Mouse (Mus musculus) erythroblast, embryonic 14.5 days (primary cell): ENCODE data around the gene Bglap.

Source experiments
- GATA1 ChIP-seq: IDR thresholded peaks from 2 replicates; pipeline ENCODE4 v1.6.1; 2012; ENCODE audit warnings: low read length, inconsistent platforms, mixed read lengths
- TAL1 ChIP-seq: IDR thresholded peaks from 3 replicates; pipeline ENCODE4 v1.6.1; 2012; ENCODE audit warnings: low read length, inconsistent platforms, mixed read lengths

DNA sequence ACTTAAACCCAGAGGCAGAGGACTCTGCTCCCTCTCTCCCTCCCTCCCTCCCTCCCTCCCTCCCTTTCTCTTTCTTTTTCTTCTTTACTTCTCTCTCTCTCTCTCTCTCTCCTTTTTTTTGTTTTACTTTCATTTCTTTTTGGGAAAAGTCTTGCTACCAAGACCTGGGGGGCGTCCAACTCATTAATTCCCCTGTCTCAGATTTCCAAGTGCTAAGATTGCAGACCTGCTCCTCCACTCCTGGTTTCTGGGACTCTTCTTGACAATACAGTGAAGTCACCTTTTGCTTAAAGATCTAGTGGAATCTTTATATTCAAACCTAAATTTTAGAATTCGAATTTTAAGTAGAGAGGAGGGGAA, 41.0 kb upstream of the Bglap start:
- TF ChIP-seq TAL1 (no peak), GATA1 (no peak)
